Mouse (Mus musculus) small intestine, adult 2 months (tissue): ENCODE data around the gene Shisal2b.

ENCODE experiments used
- CTCF ChIP-seq: fragments of 200-500 bp; IDR thresholded peaks from 2 replicates; pipeline ENCODE4 v1.5.1; 2012; ENCODE audit warnings: low read depth, mild to moderate bottlenecking, control low read depth, inconsistent platforms, low read length, moderate library complexity, mixed read lengths; ENCODE audit not compliant: insufficient replicate concordance, insufficient read length; ENCODE audit errors: extremely low read depth
- POLR2A ChIP-seq: fragments of 200-500 bp; IDR thresholded peaks from 2 replicates; pipeline ENCODE4 v1.6.1; 2012; ENCODE audit warnings: low read depth, mild to moderate bottlenecking, control low read depth, inconsistent platforms, low read length, moderate library complexity

DNA sequence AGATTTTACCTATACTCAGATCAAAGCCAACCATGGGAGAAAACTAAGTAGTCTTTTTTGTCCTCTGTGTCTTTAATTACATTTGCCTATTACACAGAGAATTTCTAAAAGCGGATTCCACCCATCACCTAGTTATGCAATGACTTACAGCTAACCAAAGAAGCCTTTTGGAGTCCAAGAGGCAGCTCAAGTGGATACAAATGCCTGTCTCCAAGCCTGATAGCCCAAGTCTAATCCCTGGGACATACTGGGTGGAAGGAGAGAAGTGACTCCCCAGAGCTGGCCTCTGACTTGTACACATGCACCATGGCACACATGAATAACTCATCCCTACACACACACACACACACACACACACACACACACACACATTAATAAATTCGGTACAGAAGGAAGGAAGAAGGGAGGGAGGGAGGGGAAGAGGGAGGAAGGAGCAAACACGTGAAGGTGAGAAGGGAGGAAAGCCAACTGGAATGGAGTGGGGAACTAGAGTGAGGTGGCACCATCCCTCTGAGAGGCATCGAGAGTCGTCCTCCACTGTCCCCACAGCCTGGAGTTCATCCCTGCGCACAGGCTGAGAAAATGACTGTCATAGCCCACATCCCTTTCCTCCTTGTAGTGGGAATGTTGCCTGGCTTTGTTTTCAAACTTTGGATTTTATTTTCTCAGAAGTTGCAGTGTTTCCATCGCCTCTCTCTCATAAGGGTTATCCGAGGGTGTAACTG, 22.8 kb upstream of the Shisal2b start:
- TF ChIP-seq CTCF (no peak), POLR2A (no peak)
